Mouse (Mus musculus) neural tube, embryonic 14.5 days (tissue): ENCODE measurements around the gene Cdh23. TPM values are rescaled to one million over a fixed set of nuclear protein-coding genes. Genes with fewer than 3 reads are reported as not detected.

ENCODE experiments used
- ATAC-seq: fragments of 200-750 bp; cut with Nextera tagmentation; 2 replicates; pipeline ENCODE4 v1.8.0; 2017; ENCODE audit warnings: low read depth, mild to moderate bottlenecking, moderate TSS enrichment, moderate library complexity
- H3K27ac ChIP-seq: fragments of 300-500 bp; sonication (generic); 2 replicates; pipeline ENCODE4 v1.5.1; 2014; ENCODE audit warnings: low read depth, mild to moderate bottlenecking, control low read depth, low read length, moderate library complexity, mixed read lengths
- H3K27me3 ChIP-seq: fragments of 300-500 bp; sonication (generic); 2 replicates; pipeline ENCODE4 v1.6.1; 2014; ENCODE audit warnings: low read length; ENCODE audit not compliant: control insufficient read depth, insufficient read depth
- H3K36me3 ChIP-seq: fragments of 300-500 bp; sonication (generic); 2 replicates; pipeline ENCODE4 v1.6.1; 2014; ENCODE audit warnings: low read length, mixed read lengths; ENCODE audit not compliant: control insufficient read depth, insufficient read depth
- H3K4me1 ChIP-seq: fragments of 300-500 bp; sonication (generic); 2 replicates; pipeline ENCODE4 v1.6.1; 2014; ENCODE audit warnings: low read length; ENCODE audit not compliant: control insufficient read depth, insufficient read depth
- H3K4me2 ChIP-seq: fragments of 300-500 bp; sonication (generic); 2 replicates; pipeline ENCODE4 v1.6.1; 2014; ENCODE audit warnings: mild to moderate bottlenecking, low read depth, low read length, control low read depth
- H3K4me3 ChIP-seq: fragments of 300-500 bp; sonication (generic); 2 replicates; pipeline ENCODE4 v1.5.1; 2014; ENCODE audit warnings: low read depth, low read length, control low read depth, mixed read lengths
- H3K9ac ChIP-seq: fragments of 300-500 bp; sonication (generic); replicated peaks from 2 replicates; pipeline ENCODE4 v1.6.1; 2014; ENCODE audit warnings: low read depth, mild to moderate bottlenecking, control low read depth, low read length, mixed read lengths
- H3K9me3 ChIP-seq: fragments of 300-500 bp; sonication (generic); 2 replicates; pipeline ENCODE4 v1.6.1; 2016; ENCODE audit warnings: low read length; ENCODE audit not compliant: control insufficient read depth
- WGBS: fragments of 180-500 bp; shearing (Covaris S2); extraction: QIAGEN DNeasy Blood & Tissue Kit; methylation state at CpG from one replicate; pipeline ENCODE4 v1.1.7; 2014; 5-methylcytosine and 5-hydroxymethylcytosine counted together
- polyA plus RNA-seq: library from polyadenylated mRNA; unstranded; fragments of >200 nt; fragmentation: Nextera tagmentation; extraction: Ambion mirVana; gene quantifications from 2 replicates; pipeline ENCODE4 v1.2.1, GENCODE M21; 2014

The Cdh23 gene
- polyA plus RNA-seq, 1 experiment from 2014 or later: 15.4 TPM

GRCm38 (mm10) chr10:60346056-60346455, 350.2 kb downstream of the Cdh23 start:
- no peak overlapping the region for H3K27ac ChIP-seq
- H3K36me3 ChIP-seq: no peaks in the 10 kb centered on the region
- H3K4me1 ChIP-seq: peaks cover 10% of the 10 kb centered on the region
- no peak overlapping the region for H3K4me3 ChIP-seq
- H3K27me3 ChIP-seq: peaks cover 3% of the 10 kb centered on the region; the same call in 1 of the 2 replicates
- WGBS: 82% methylated on average over 4 of the region's 4 CpGs
- no peaks in the 10 kb centered on the region for H3K9me3 ChIP-seq
- ATAC-seq: no peak
- H3K4me2 ChIP-seq: no peak overlapping the region; the same call in 1 of the 2 replicates
- no peak overlapping the region for H3K9ac ChIP-seq

GRCm38 (mm10) chr10:60344111-60344510, 352.2 kb downstream of the Cdh23 start:
- H3K9ac ChIP-seq: no peak overlapping the region
- H3K27me3 ChIP-seq: peaks cover 3% of the 10 kb centered on the region; the same call in 1 of the 2 replicates
- no peak overlapping the region for H3K4me2 ChIP-seq
- 79% methylated on average over 3 of the region's 3 CpGs for WGBS
- no peak overlapping the region for H3K27ac ChIP-seq
- no peak overlapping the region for H3K4me3 ChIP-seq
- no peaks in the 10 kb centered on the region for H3K9me3 ChIP-seq
- no peaks in the 10 kb centered on the region for H3K36me3 ChIP-seq
- ATAC-seq: no peak
- peaks cover 7% of the 10 kb centered on the region for H3K4me1 ChIP-seq

- peaks cover 2% of the 10 kb centered on the region for H3K4me1 ChIP-seq
- 82% methylated on average over 9 of the region's 9 CpGs for WGBS
- H3K27ac ChIP-seq: no peak overlapping the region
- ATAC-seq: no peak
- no peaks in the 10 kb centered on the region for H3K9me3 ChIP-seq
- H3K9ac ChIP-seq: no peak overlapping the region
- H3K4me2 ChIP-seq: no peak overlapping the region
- peaks cover 3% of the 10 kb centered on the region; the same call in 1 of the 2 replicates for H3K27me3 ChIP-seq
- no peak overlapping the region for H3K4me3 ChIP-seq
- no peaks in the 10 kb centered on the region for H3K36me3 ChIP-seq
Observed at GRCm38 (mm10) chr10:60341528-60341927, 354.8 kb downstream of the Cdh23 start.

GRCm38 (mm10) chr10:60335021-60335420, 361.3 kb downstream of the Cdh23 start:
- no peak for ATAC-seq
- H3K4me3 ChIP-seq: no peak overlapping the region

GRCm38 (mm10) chr10:60334583-60334982, 361.7 kb downstream of the Cdh23 start:
- Histone ChIP-seq H3K9ac (no peak overlapping the region), H3K27ac (no peak overlapping the region), H3K4me3 (no peak overlapping the region), H3K9me3 (no peaks in the 10 kb centered on the region), H3K4me2 (no peak overlapping the region), H3K36me3 (no peaks in the 10 kb centered on the region), H3K27me3 (no peaks in the 10 kb centered on the region), H3K4me1 (no peaks in the 10 kb centered on the region)
- ATAC-seq: no peak
- 81% methylated on average over 7 of the region's 7 CpGs for WGBS

More at GRCm38 (mm10) chr10:60335021-60335420, 361.3 kb downstream of the Cdh23 start:
- Histone ChIP-seq H3K4me2 (no peak overlapping the region), H3K27me3 (no peaks in the 10 kb centered on the region), H3K9me3 (no peaks in the 10 kb centered on the region), H3K4me1 (no peaks in the 10 kb centered on the region), H3K9ac (no peak overlapping the region), H3K27ac (no peak overlapping the region), H3K36me3 (no peaks in the 10 kb centered on the region)
- WGBS: 93% methylated on average over 4 of the region's 4 CpGs

- no peak overlapping the region for H3K9ac ChIP-seq
Observed at GRCm38 (mm10) chr10:60328963-60329650, 367.2 kb downstream of the Cdh23 start.

GRCm38 (mm10) chr10:60316166-60316565, 380.1 kb downstream of the Cdh23 start:
- 93% methylated on average over 4 of the region's 4 CpGs for WGBS

More at GRCm38 (mm10) chr10:60328963-60329650, 367.2 kb downstream of the Cdh23 start:
- H3K36me3 ChIP-seq: no peaks in the 10 kb centered on the region
- WGBS: 81% methylated on average over 11 of the region's 11 CpGs
- ATAC-seq: no peak
- no peaks in the 10 kb centered on the region for H3K9me3 ChIP-seq
- H3K4me2 ChIP-seq: no peak overlapping the region
- H3K27me3 ChIP-seq: no peaks in the 10 kb centered on the region
- H3K4me3 ChIP-seq: no peak overlapping the region
- H3K4me1 ChIP-seq: no peaks in the 10 kb centered on the region
- no peak overlapping the region for H3K27ac ChIP-seq

GRCm38 (mm10) chr10:60313606-60314005, 382.7 kb downstream of the Cdh23 start:
- Histone ChIP-seq H3K27ac (no peak overlapping the region), H3K27me3 (no peaks in the 10 kb centered on the region), H3K36me3 (no peaks in the 10 kb centered on the region), H3K9ac (no peak overlapping the region), H3K9me3 (no peaks in the 10 kb centered on the region), H3K4me3 (no peak overlapping the region), H3K4me1 (no peaks in the 10 kb centered on the region), H3K4me2 (no peak overlapping the region)
- ATAC-seq: no peak
- WGBS: 93% methylated on average over 5 of the region's 5 CpGs

More at GRCm38 (mm10) chr10:60316166-60316565, 380.1 kb downstream of the Cdh23 start:
- Histone ChIP-seq H3K4me3 (no peak overlapping the region), H3K36me3 (no peaks in the 10 kb centered on the region), H3K9ac (no peak overlapping the region), H3K27me3 (no peaks in the 10 kb centered on the region), H3K9me3 (no peaks in the 10 kb centered on the region), H3K27ac (no peak overlapping the region), H3K4me2 (no peak overlapping the region), H3K4me1 (no peaks in the 10 kb centered on the region)
- no peak for ATAC-seq

GRCm38 (mm10) chr10:60310629-60311028, 385.7 kb downstream of the Cdh23 start:
- ATAC-seq: no peak
- H3K4me1 ChIP-seq: no peaks in the 10 kb centered on the region
- H3K4me2 ChIP-seq: no peak overlapping the region
- no peaks in the 10 kb centered on the region for H3K9me3 ChIP-seq
- no peaks in the 10 kb centered on the region for H3K27me3 ChIP-seq
- WGBS: 90% methylated on average over 13 of the region's 13 CpGs
- H3K9ac ChIP-seq: no peak overlapping the region
- H3K4me3 ChIP-seq: no peak overlapping the region
- no peak overlapping the region for H3K27ac ChIP-seq
- H3K36me3 ChIP-seq: no peaks in the 10 kb centered on the region
